8 mouse cellular contexts compared by ENCODE assay signal in the genomic region with DNA sequence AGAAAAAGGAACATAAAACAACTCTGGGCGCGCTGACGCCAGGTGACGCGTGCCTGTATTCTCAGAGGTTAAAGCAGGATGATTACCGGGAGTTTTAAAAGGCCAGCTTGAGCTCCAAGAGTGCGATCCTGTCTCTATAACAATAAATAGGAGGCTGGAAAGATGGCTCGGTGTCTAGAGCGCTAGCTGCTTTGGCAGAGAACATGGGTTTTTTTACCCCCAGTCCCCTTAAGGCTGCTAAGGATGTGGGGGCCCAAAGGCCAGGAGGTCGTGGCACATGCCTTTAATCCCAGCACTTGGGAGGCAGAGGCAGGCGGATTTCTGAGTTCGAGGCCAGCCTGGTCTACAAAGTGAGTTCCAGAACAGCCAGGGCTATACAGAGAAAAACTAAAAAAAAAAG. TPM values are rescaled to one million over a fixed set of nuclear protein-coding genes. Genes with fewer than 3 reads are reported as not detected.
DNase-seq lines count a peak whose midpoint lies in the region; ATAC-seq and TF ChIP-seq lines count a peak whose summit lies in the region.

No protein-coding gene starts in this region.

- H3K4me2 ChIP-seq in hindbrain, postnatal 0 days (ENCODE audit: low read depth, low read length), result peak overlapping the region; percentile 97
- H3K4me2 ChIP-seq in midbrain, postnatal 0 days (ENCODE audit: low read depth, low read length, poor library complexity, severe bottlenecking), result peak overlapping the region; percentile 93

- peaks cover 18% of the 10 kb centered on the region; the same call in 1 of the 2 replicates for H3K4me1 ChIP-seq in kidney, adult 2 months (ENCODE audit: control insufficient read depth, insufficient read depth, low read length)
- H3K4me1 ChIP-seq in embryonic facial prominence, embryonic 10.5 days, result peaks cover 71% of the 10 kb centered on the region
- H3K4me1 ChIP-seq in hindbrain, postnatal 0 days (ENCODE audit: insufficient read depth, low read length), result peaks cover 16% of the 10 kb centered on the region; the same call in 1 of the 2 replicates
- H3K4me1 ChIP-seq in midbrain, postnatal 0 days (ENCODE audit: insufficient read depth, low read length), result peaks cover 15% of the 10 kb centered on the region; the same call in 1 of the 2 replicates

- H3K27me3 ChIP-seq in kidney, adult 2 months (replicated peaks; ENCODE audit: control insufficient read depth, insufficient read depth, low read length), result no peaks in the 10 kb centered on the region
- no peaks in the 10 kb centered on the region for H3K27me3 ChIP-seq in embryonic facial prominence, embryonic 10.5 days (replicated peaks; ENCODE audit: low read depth, poor library complexity, severe bottlenecking)
- no peaks in the 10 kb centered on the region for H3K27me3 ChIP-seq in hindbrain, postnatal 0 days (ENCODE audit: insufficient read depth, low read length)
- H3K27me3 ChIP-seq in midbrain, postnatal 0 days (ENCODE audit: insufficient read depth, low read length), result no peaks in the 10 kb centered on the region

- DNase-seq in kidney, adult 2 months, result no peak
- DNase-seq in kidney, postnatal 14 days, result no peak
- DNase-seq in embryonic facial prominence, embryonic 10.5 days (ENCODE audit: low spot score), result no peak
- DNase-seq in hindbrain, postnatal 0 days (ENCODE audit: low spot score), result no peak
- no peak for DNase-seq in midbrain, postnatal 0 days (ENCODE audit: low spot score)
- no peak for DNase-seq in thymus, postnatal 4 days
- no peak for DNase-seq in layer of hippocampus, adult 8-10 months (ENCODE audit: low spot score in 2 of 2)
- DNase-seq in left cerebral cortex, adult 11 months (ENCODE audit: low spot score), result no peak

- H3K4me3 ChIP-seq in kidney, adult 2 months (ENCODE audit: insufficient read depth, low read depth, low read length), result peak overlapping the region; percentile 62
- peak overlapping the region; percentile 78 for H3K4me3 ChIP-seq in embryonic facial prominence, embryonic 10.5 days
- H3K4me3 ChIP-seq in hindbrain, postnatal 0 days (ENCODE audit: low read length), result peak overlapping the region; percentile 74
- peak overlapping the region; percentile 98 for H3K4me3 ChIP-seq in midbrain, postnatal 0 days (ENCODE audit: low read depth, low read length)

- no peak for TF ChIP-seq CTCF in kidney, adult 2 months (conservative IDR thresholded peaks at IDR 0.05; ENCODE audit: insufficient read depth, insufficient read length, low read depth, low read length)
- TF ChIP-seq CTCF in hindbrain, postnatal 0 days (IDR thresholded peaks at IDR 0.05; ENCODE audit: low read depth), result no peak
- TF ChIP-seq CTCF in midbrain, postnatal 0 days (IDR thresholded peaks at IDR 0.05), result no peak

- no peak for TF ChIP-seq POLR2A in kidney, adult 2 months (IDR thresholded peaks at IDR 0.05; ENCODE audit: low read depth, low read length)

- WGBS in kidney, adult 2 months, result 36% methylated on average over 12 of the region's 12 CpGs
- WGBS in embryonic facial prominence, embryonic 10.5 days, result 38% methylated on average over 12 of the region's 12 CpGs
- 27% methylated on average over 12 of the region's 12 CpGs for WGBS in hindbrain, postnatal 0 days
- 28% methylated on average over 12 of the region's 12 CpGs for WGBS in midbrain, postnatal 0 days

- peak overlapping the region; percentile 82 for H3K9ac ChIP-seq in hindbrain, postnatal 0 days (replicated peaks; ENCODE audit: low read length)
- H3K9ac ChIP-seq in midbrain, postnatal 0 days (replicated peaks; ENCODE audit: low read length, poor library complexity, severe bottlenecking), result peak overlapping the region; percentile 70

- no peaks in the 10 kb centered on the region for H3K36me3 ChIP-seq in kidney, adult 2 months (ENCODE audit: control insufficient read depth, insufficient read depth, low read length)
- peaks cover 12% of the 10 kb centered on the region; the same call in 1 of the 2 replicates for H3K36me3 ChIP-seq in embryonic facial prominence, embryonic 10.5 days (replicated peaks)
- H3K36me3 ChIP-seq in hindbrain, postnatal 0 days (ENCODE audit: insufficient read depth, low read length), result no peaks in the 10 kb centered on the region
- no peaks in the 10 kb centered on the region for H3K36me3 ChIP-seq in midbrain, postnatal 0 days (ENCODE audit: insufficient read depth, low read length)

- no peaks in the 10 kb centered on the region for H3K9me3 ChIP-seq in embryonic facial prominence, embryonic 10.5 days
- no peaks in the 10 kb centered on the region for H3K9me3 ChIP-seq in hindbrain, postnatal 0 days (ENCODE audit: low read length)
- no peaks in the 10 kb centered on the region for H3K9me3 ChIP-seq in midbrain, postnatal 0 days (ENCODE audit: low read length)

- H3K27ac ChIP-seq in kidney, adult 2 months (ENCODE audit: insufficient read depth, low read depth, low read length), result peak overlapping the region; percentile 81
- H3K27ac ChIP-seq in embryonic facial prominence, embryonic 10.5 days (replicated peaks), result peak overlapping the region; percentile 97
- H3K27ac ChIP-seq in hindbrain, postnatal 0 days, result peak overlapping the region; percentile 97
- peak overlapping the region; percentile 99 for H3K27ac ChIP-seq in midbrain, postnatal 0 days (ENCODE audit: low read depth, low read length)

- no peak for ATAC-seq in hindbrain, postnatal 0 days
- ATAC-seq in midbrain, postnatal 0 days (ENCODE audit: low FRiP score), result no peak

RNA-seq across cellular contexts. Expression of gene Mlec, which starts 1.2 kb away (rescaled TPM):
- polyA plus RNA-seq in kidney, adult 2 months (2012; rRNA removed), result 202 and 209 TPM in 2 replicates
- 73.6 and 80.6 TPM in 2 replicates for polyA plus RNA-seq in embryonic facial prominence, embryonic 10.5 days (2016; fragmentation: Nextera tagmentation; extraction: Ambion mirVana)
- 65.5 and 80.9 TPM in 2 replicates for total RNA-seq in hindbrain, postnatal 0 days (2014; rRNA removed)
- 15.5 and 20.6 TPM in 2 replicates for polyA plus RNA-seq in hindbrain, postnatal 0 days (2015; fragmentation: Nextera tagmentation; extraction: Ambion mirVana)
- 61.7 and 64.6 TPM in 2 replicates for total RNA-seq in midbrain, postnatal 0 days (2014; rRNA removed)
- polyA plus RNA-seq in midbrain, postnatal 0 days (2015; fragmentation: Nextera tagmentation; extraction: Ambion mirVana), result 11.4 and 16.2 TPM in 2 replicates
- 100 to 1,000 TPM in 1 of 4 experiments, 10 to 100 TPM in 3; 80.4 to 100 (median 89.0) TPM for total RNA-seq in layer of hippocampus, adult 8-10 months (2022)

RNA-seq across cellular contexts. Expression of gene Unc119b, which starts 24.4 kb away (rescaled TPM):
- polyA plus RNA-seq in kidney, adult 2 months (2012; rRNA removed), result 138 and 141 TPM in 2 replicates
- polyA plus RNA-seq in embryonic facial prominence, embryonic 10.5 days (2016; fragmentation: Nextera tagmentation; extraction: Ambion mirVana), result 63.5 and 68.7 TPM in 2 replicates
- total RNA-seq in hindbrain, postnatal 0 days (2014; rRNA removed), result 27.0 and 32.1 TPM in 2 replicates
- polyA plus RNA-seq in hindbrain, postnatal 0 days (2015; fragmentation: Nextera tagmentation; extraction: Ambion mirVana), result 22.5 and 23.4 TPM in 2 replicates
- total RNA-seq in midbrain, postnatal 0 days (2014; rRNA removed), result 28.4 and 30.0 TPM in 2 replicates
- polyA plus RNA-seq in midbrain, postnatal 0 days (2015; fragmentation: Nextera tagmentation; extraction: Ambion mirVana), result 16.9 and 18.4 TPM in 2 replicates
- 10 to 100 TPM; 26.9 to 29.3 (median 27.6) TPM for total RNA-seq in layer of hippocampus, adult 8-10 months (2022)

RNA-seq across cellular contexts. Expression of gene Cabp1, which starts 35.0 kb away (rescaled TPM):
- 1.7 and 2.6 TPM in 2 replicates for polyA plus RNA-seq in kidney, adult 2 months (2012; rRNA removed)
- polyA plus RNA-seq in embryonic facial prominence, embryonic 10.5 days (2016; fragmentation: Nextera tagmentation; extraction: Ambion mirVana), result 1.3 and 1.4 TPM in 2 replicates
- 21.4 and 34.6 TPM in 2 replicates for total RNA-seq in hindbrain, postnatal 0 days (2014; rRNA removed)
- 20.9 and 23.6 TPM in 2 replicates for polyA plus RNA-seq in hindbrain, postnatal 0 days (2015; fragmentation: Nextera tagmentation; extraction: Ambion mirVana)
- total RNA-seq in midbrain, postnatal 0 days (2014; rRNA removed), result 15.5 and 29.8 TPM in 2 replicates
- polyA plus RNA-seq in midbrain, postnatal 0 days (2015; fragmentation: Nextera tagmentation; extraction: Ambion mirVana), result 11.1 and 12.7 TPM in 2 replicates
- total RNA-seq in layer of hippocampus, adult 8-10 months (2022), result 100 to 1,000 TPM; 109 to 118 (median 114) TPM

RNA-seq across cellular contexts. Expression of gene Acads, which starts 40.0 kb away (rescaled TPM):
- 220 and 241 TPM in 2 replicates for polyA plus RNA-seq in kidney, adult 2 months (2012; rRNA removed)
- polyA plus RNA-seq in embryonic facial prominence, embryonic 10.5 days (2016; fragmentation: Nextera tagmentation; extraction: Ambion mirVana), result 72.6 and 78.7 TPM in 2 replicates
- 30.3 and 32.5 TPM in 2 replicates for total RNA-seq in hindbrain, postnatal 0 days (2014; rRNA removed)
- 22.1 and 25.3 TPM in 2 replicates for polyA plus RNA-seq in hindbrain, postnatal 0 days (2015; fragmentation: Nextera tagmentation; extraction: Ambion mirVana)
- total RNA-seq in midbrain, postnatal 0 days (2014; rRNA removed), result 16.5 and 17.4 TPM in 2 replicates
- 13.4 and 14.1 TPM in 2 replicates for polyA plus RNA-seq in midbrain, postnatal 0 days (2015; fragmentation: Nextera tagmentation; extraction: Ambion mirVana)
- 10 to 100 TPM in 1 of 4 experiments, 1 to 10 TPM in 3; 8.1 to 11.7 (median 9.2) TPM for total RNA-seq in layer of hippocampus, adult 8-10 months (2022)
